Mouse (Mus musculus): ENCODE measurements around the gene Pik3cd. TPM values are rescaled to one million over a fixed set of nuclear protein-coding genes. Genes with fewer than 3 reads are reported as not detected.

Pik3cd gene
- total and polyA plus RNA-seq, 3 experiments: 57.0 to 95.0 (median 72.1) TPM

DNA sequence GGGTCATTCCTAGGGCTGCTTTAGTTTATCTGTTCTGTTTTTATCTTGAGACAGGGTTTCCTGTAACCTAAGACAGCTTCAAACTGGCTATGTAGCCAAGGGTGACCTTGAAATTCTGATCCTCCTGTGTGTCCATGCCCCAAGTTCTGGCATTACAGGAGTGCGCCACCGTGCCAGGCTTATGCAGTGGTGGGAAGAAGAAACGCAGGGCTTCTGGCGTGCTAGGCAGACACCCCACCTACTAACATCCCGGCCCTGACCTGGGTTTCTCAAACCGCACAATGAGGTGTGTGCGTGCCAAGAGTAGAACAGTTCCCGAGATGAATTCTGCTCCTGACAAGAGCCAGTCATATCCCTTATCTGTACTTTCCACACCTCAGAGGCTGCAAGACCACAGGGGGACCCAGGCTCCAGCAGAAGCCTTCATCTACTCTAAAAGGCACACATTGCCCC is 11.5 kb downstream of the Pik3cd start:
- Histone ChIP-seq H3K4me1 (ENCODE audit: control insufficient read depth in 1 of 2, insufficient read depth in 2 of 2) (peaks cover 37 to 94% of the 10 kb centered on the region in 2 experiments), H3K27ac (ENCODE audit: insufficient read depth, low read depth) (peak overlapping the region; percentile 87), H3K27me3 (replicated peaks) (no peaks in the 10 kb centered on the region), H3K4me3 (replicated peaks in 1 of 3; ENCODE audit: low read depth in 2 of 3, low read length in 2 of 3, poor library complexity in 1 of 3) (no peak overlapping the region), H3K79me2 (replicated peaks; ENCODE audit: control insufficient read depth, extremely low read depth, insufficient read depth, poor library complexity, severe bottlenecking) (peaks cover 87% of the 10 kb centered on the region), H3K9me3 (replicated peaks; ENCODE audit: low read length) (no peaks in the 10 kb centered on the region), H3K9ac (ENCODE audit: insufficient read depth, low read depth) (peak overlapping the region; percentile 36; the same call in 1 of the 2 replicates), H3K4me2 (ENCODE audit: insufficient read depth, low read depth, poor library complexity, severe bottlenecking) (peak overlapping the region; percentile 74), H3K36me3 (replicated peaks in 1 of 2; ENCODE audit: control insufficient read depth in 1 of 2, insufficient read depth in 1 of 2, low read length in 1 of 2) (peaks cover 29 to 66% of the 10 kb centered on the region in 2 experiments)
- DNase-seq (ENCODE audit: extremely low read depth): no peak
- dilution Hi-C loops (cut with MboI; ENCODE audit: extremely low pct_ligation_motif_present, extremely low pct_unique_long_range_greater_than_20kb, low sequenced_read_pairs): no loop called here
- in situ Hi-C loops (cut with MboI; ENCODE audit: low pct_ligation_motif_present, low pct_unique_long_range_greater_than_20kb, low sequenced_read_pairs): no loop called here
- TF ChIP-seq IRF4 (IDR thresholded peaks at IDR 0.05; ENCODE audit: low read depth, low read length) (0 out of 2 replicates have a peak, but pooled peaks have one; percentile 23), HCFC1 (IDR thresholded peaks at IDR 0.05; ENCODE audit: low read depth, low read length) (no peak), MAZ (IDR thresholded peaks at IDR 0.05; ENCODE audit: low read depth, low read length) (no peak), GABPA (IDR thresholded peaks at IDR 0.05; ENCODE audit: insufficient replicate concordance, low read depth, low read length) (no peak), JUND (conservative IDR thresholded peaks at IDR 0.05; ENCODE audit: low read depth, low read length) (no peak), CTCF (conservative IDR thresholded peaks at IDR 0.05 in 1 of 2, IDR thresholded peaks at IDR 0.05 in 1 of 2; ENCODE audit: low read depth in 2 of 2, low read length in 2 of 2) (0 out of 4 replicates have a peak, but pooled peaks of 1 of the 2 experiments have one; percentile 2), POLR2AphosphoS2 (IDR thresholded peaks at IDR 0.05; ENCODE audit: low read depth, low read length) (no peak), USF1 (IDR thresholded peaks at IDR 0.05; ENCODE audit: low read depth, low read length) (no peak), E2F4 (IDR thresholded peaks at IDR 0.05; ENCODE audit: insufficient replicate concordance, low read depth, low read length) (no peak), CHD2 (IDR thresholded peaks at IDR 0.05; ENCODE audit: low read length) (no peak), TCF12 (IDR thresholded peaks at IDR 0.05; ENCODE audit: low read depth, low read length) (no peak), NELFE (IDR thresholded peaks at IDR 0.05; ENCODE audit: low read depth, low read length) (no peak), MYC (IDR thresholded peaks at IDR 0.05; ENCODE audit: low read depth, low read length) (no peak), MXI1 (IDR thresholded peaks at IDR 0.05; ENCODE audit: low read depth, low read length) (no peak), ZMIZ1 (IDR thresholded peaks at IDR 0.05; ENCODE audit: low read depth, low read length) (no peak), ETS1 (conservative IDR thresholded peaks at IDR 0.05; ENCODE audit: low read depth, low read length) (no peak), UBTF (IDR thresholded peaks at IDR 0.05; ENCODE audit: low read depth, low read length) (no peak), TBP (conservative IDR thresholded peaks at IDR 0.05; ENCODE audit: low read depth, low read length) (no peak), ZNF384 (IDR thresholded peaks at IDR 0.05; ENCODE audit: low read depth, low read length) (no peak), EP300 (IDR thresholded peaks at IDR 0.05; ENCODE audit: low read length) (0 out of 2 replicates have a peak, but pooled peaks have one; percentile 11), SMC3 (IDR thresholded peaks at IDR 0.05; ENCODE audit: low read depth, low read length) (no peak), JUN (IDR thresholded peaks at IDR 0.05; ENCODE audit: insufficient read depth, low read depth, low read length) (no peak), NRF1 (IDR thresholded peaks at IDR 0.05; ENCODE audit: low read depth, low read length) (no peak), SIN3A (IDR thresholded peaks at IDR 0.05; ENCODE audit: low read length) (0 out of 2 replicates have a peak, but pooled peaks have one; percentile 19), MAX (IDR thresholded peaks at IDR 0.05; ENCODE audit: low read length) (no peak), ZKSCAN1 (IDR thresholded peaks at IDR 0.05; ENCODE audit: borderline replicate concordance, low read depth, low read length) (no peak), KAT2A (IDR thresholded peaks at IDR 0.05; ENCODE audit: insufficient replicate concordance, low read length) (no peak), BHLHE40 (IDR thresholded peaks at IDR 0.05; ENCODE audit: low read depth, low read length) (peak; percentile 38; the same call in 1 of the 2 replicates), CHD1 (IDR thresholded peaks at IDR 0.05; ENCODE audit: low read depth, low read length) (no peak; the same call in 1 of the 2 replicates), POLR2A (IDR thresholded peaks at IDR 0.05; ENCODE audit: low read depth, low read length) (no peak), MEF2A (IDR thresholded peaks at IDR 0.05; ENCODE audit: borderline replicate concordance, low read depth, low read length) (no peak), MAFK (IDR thresholded peaks at IDR 0.05; ENCODE audit: insufficient replicate concordance, low read length) (no peak), ELF1 (IDR thresholded peaks at IDR 0.05; ENCODE audit: low read depth, low read length) (no peak), PAX5 (IDR thresholded peaks at IDR 0.05; ENCODE audit: low read length) (no peak), RCOR1 (conservative IDR thresholded peaks at IDR 0.05; ENCODE audit: low read depth, low read length) (no peak), RAD21 (IDR thresholded peaks at IDR 0.05; ENCODE audit: low read depth, low read length) (no peak; the same call in 1 of the 2 replicates), ZC3H11A (IDR thresholded peaks at IDR 0.05; ENCODE audit: low read depth, low read length) (no peak), USF2 (conservative IDR thresholded peaks at IDR 0.05; ENCODE audit: low read depth, low read length) (no peak; the same call in 1 of the 2 replicates)
